Mouse (Mus musculus) C2C12 (cell line): ENCODE data around the gene Chrna3.

Experiments
- CEBPB ChIP-seq: IDR thresholded peaks from one replicate; pipeline ENCODE4 v1.6.1; 2011; ENCODE audit warnings: low read depth, mild to moderate bottlenecking, control low read depth, moderate library complexity
- CTCF ChIP-seq: IDR thresholded peaks from one replicate; pipeline ENCODE4 v1.5.1; 2011; ENCODE audit not compliant: control insufficient read depth, insufficient read depth, insufficient read length
- FOSL1 ChIP-seq: IDR thresholded peaks from one replicate; pipeline ENCODE4 v1.8.0; 2011; ENCODE audit warnings: mild to moderate bottlenecking, low read length; ENCODE audit not compliant: poor library complexity, insufficient read depth, severe bottlenecking

- no peak for TF ChIP-seq CTCF
- no peak for TF ChIP-seq CEBPB
- no peak for TF ChIP-seq FOSL1
These were observed 62.7 kb downstream of the Chrna3 start for GRCm38 (mm10) chr9:54963669-54964068.
